In the genomic region with DNA sequence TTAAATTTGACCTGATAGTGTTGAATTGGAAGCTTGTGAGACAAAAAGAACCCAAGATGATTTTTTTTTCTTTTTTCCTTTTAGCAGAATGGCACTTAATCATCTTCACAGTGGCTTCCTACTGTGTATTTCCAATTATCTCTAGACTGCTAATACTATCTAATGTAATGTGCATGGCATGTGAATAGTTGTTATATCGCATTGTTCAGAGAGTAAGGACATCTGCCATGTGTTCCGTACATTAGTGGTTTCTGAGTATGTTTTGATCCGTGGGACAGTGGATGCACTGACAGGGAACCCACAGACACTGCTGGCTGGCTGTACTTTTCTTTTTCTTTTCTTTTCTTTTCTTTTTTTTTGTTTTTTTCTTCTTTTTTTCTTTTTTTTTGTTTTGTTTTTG, we compare ENCODE assay signal across 18 mouse cellular contexts.
"Had no signal": no experiment of that assay in that cellular context is flagged by ENCODE, and none has a peak within 500 bp of the region (broad histone marks: within the 10 kb centered on the region; RNA-seq: fewer than 3 reads in every experiment).

No protein-coding gene starts in this region.

- H3K9ac ChIP-seq: limb, embryonic 15.5 days; midbrain, embryonic 13.5 days had no signal

- H3K4me2 ChIP-seq: limb, embryonic 15.5 days; midbrain, embryonic 13.5 days had no signal

- H3K36me3 ChIP-seq: limb, embryonic 15.5 days; liver, embryonic 12.5 days; liver, embryonic 15.5 days; midbrain, embryonic 10.5 days; midbrain, embryonic 13.5 days had no signal

- H3K9me3 ChIP-seq: limb, embryonic 15.5 days; liver, embryonic 12.5 days; liver, embryonic 15.5 days; midbrain, embryonic 10.5 days; midbrain, embryonic 13.5 days had no signal

- ATAC-seq: intestine, postnatal 0 days; liver, embryonic 12.5 days; midbrain, embryonic 13.5 days had no signal

- H3K27me3 ChIP-seq: limb, embryonic 15.5 days; liver, embryonic 12.5 days; liver, embryonic 15.5 days; midbrain, embryonic 13.5 days had no signal

- H3K27ac ChIP-seq: kidney, postnatal 0 days; layer of hippocampus, adult 2 months; left cerebral cortex, adult 2 months; liver, embryonic 15.5 days; macrophage; midbrain, embryonic 10.5 days; midbrain, embryonic 13.5 days had no signal

- DNase-seq: kidney, adult 2 months; kidney, postnatal 25 days; layer of hippocampus, adult 9-11 months; layer of hippocampus, postnatal 36 days; left cerebral cortex, postnatal 4 days; lung, adult 18-20 months; thymus, adult 18-20 months; thymus, postnatal 36 days had no signal

- H3K4me3 ChIP-seq: layer of hippocampus, adult 2 months; left cerebral cortex, adult 2 months; limb, embryonic 15.5 days; liver, embryonic 12.5 days; midbrain, embryonic 10.5 days; midbrain, embryonic 13.5 days had no signal
